Mouse (Mus musculus): ENCODE results near the gene Tmigd3.

DNA sequence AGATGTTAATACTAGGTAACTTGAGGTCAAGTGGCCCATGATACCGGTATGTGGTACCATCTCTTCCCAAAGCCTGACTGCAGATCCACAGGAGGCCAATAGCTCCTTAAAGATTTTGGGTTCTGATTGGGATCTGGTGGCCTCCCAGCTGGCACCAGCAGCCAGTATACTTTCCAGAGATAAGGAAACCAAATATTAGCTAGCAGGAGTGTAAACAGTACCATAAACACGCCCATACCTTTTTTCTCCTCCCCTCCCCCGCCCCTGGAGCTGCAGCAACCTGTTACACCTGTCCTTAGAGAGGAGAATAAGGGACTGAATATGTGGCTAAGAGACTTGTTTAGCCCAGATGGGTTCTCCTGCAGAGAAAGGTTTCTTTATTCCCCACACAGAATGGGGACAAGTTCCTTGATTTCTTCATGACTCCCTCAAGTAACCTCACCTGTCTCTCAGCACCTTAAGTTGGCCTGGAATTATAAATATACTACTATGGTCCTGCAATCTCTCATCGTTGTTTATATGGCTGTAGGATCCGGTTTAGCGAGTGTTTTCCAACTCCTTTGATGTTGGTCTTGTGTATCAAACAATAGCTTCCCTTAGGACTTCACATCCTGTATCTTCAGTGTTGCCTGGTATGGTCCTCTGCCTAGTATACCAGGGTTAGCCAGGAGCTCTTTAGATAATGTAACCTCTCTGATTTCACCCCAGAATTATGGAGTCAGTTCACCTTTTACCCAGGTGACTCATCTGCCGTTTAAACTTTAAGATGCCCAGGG is 24.2 kb upstream of the Tmigd3 start:
- no peak for TF ChIP-seq EP300 (IDR thresholded peaks at IDR 0.05; ENCODE audit: low read depth)
- no peak for TF ChIP-seq CTCF (IDR thresholded peaks at IDR 0.05; ENCODE audit: low read depth)

Measured in liver, postnatal 0 days (tissue).